Mouse (Mus musculus): ENCODE results near the gene Gcn1l1. TPM values are rescaled to one million over a fixed set of nuclear protein-coding genes. Genes with fewer than 3 reads are reported as not detected.

Gcn1l1 gene
- polyA plus RNA-seq, 1 experiment from 2014 or later: 56.9 TPM

DNA sequence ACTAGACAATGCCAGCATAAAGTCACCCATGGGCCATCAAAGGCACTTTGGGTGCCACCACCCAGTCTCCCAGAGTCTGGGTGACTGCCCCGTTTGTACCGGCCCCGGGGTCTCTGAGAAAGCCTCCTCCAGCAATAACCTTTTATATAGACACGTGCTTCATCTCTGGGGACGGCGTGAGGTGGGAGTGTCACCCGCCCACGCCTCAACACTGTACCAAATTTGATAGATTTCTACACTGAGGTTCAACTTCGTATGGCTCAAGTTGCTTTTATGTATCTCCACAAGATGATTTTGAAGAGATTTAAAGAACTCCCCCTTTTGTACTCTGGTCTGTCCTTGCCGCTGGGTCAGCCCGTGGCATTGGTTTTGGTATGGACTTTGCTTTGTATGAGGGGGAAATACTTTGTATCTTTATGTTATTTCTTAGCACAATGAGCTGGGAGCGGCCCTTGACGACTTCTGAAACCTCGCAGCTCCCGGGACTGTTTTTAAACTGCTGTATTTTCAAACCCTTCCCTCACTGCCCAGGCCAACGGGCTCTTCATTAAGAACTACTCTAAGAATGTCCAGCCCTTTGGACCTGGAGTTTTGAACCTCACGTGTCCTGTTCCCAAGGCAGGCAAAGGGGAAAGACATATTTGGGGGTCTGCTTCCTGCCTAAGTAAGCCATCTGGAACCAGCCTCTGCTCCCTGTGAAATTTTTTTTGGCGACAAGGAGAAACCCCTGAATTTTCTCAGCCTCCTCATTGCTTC is 10.3 kb upstream of the Gcn1l1 start:
- Histone ChIP-seq H3K4me3 (no peak overlapping the region), H3K27ac (no peak overlapping the region), H3K9me3 (no peaks in the 10 kb centered on the region), H3K4me1 (replicated peaks) (peaks cover 27% of the 10 kb centered on the region), H3K27me3 (ENCODE audit: insufficient read depth, poor library complexity, severe bottlenecking) (no peaks in the 10 kb centered on the region), H3K36me3 (peaks cover 45% of the 10 kb centered on the region)
- DNase-seq (ENCODE audit: low spot score): no peak
- 92% methylated on average over 18 of the region's 18 CpGs for WGBS

GRCm38 (mm10) chr5:115556217-115556616 is 8.8 kb upstream of the Gcn1l1 start:
- 11% methylated on average over 8 of the region's 8 CpGs for WGBS
- peaks cover 26% of the 10 kb centered on the region for H3K4me1 ChIP-seq (replicated peaks)

DNA sequence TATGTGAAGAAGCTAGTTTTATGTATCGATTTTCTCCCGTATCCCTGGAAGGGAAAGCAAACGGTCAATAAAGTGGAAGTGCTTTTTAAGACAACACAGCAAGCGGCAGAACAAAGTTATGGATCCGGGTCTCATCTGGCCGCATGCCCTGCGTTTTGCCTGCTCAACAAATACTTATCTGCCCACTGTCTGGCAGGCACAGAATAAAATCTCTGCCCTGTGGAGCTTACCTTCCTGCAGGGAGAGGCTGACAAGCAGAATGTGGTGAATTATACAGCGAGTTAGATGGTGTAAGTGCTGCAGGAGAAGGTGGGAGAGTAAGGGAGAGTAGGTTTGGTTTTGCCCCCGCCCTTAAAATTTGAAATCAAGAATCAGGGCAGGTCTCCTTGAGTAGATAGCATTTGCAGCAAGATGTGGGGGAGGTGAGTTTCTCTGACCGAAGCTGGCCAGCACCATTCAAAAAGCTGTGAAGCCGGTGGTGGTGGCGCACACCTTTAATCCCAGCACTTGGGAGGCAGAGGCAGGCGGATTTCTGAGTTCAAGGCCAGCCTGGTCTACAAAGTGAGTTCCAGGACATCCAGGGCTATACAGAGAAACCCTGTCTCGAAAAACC is 6.8 kb upstream of the Gcn1l1 start:
- H3K4me1 ChIP-seq (replicated peaks): peaks cover 32% of the 10 kb centered on the region
- peaks cover 43% of the 10 kb centered on the region for H3K36me3 ChIP-seq
- H3K9me3 ChIP-seq: no peaks in the 10 kb centered on the region
- no peak for DNase-seq (ENCODE audit: low spot score)
- 93% methylated on average over 14 of the region's 14 CpGs for WGBS
- no peak overlapping the region for H3K27ac ChIP-seq
- H3K4me3 ChIP-seq: no peak overlapping the region
- H3K27me3 ChIP-seq (ENCODE audit: insufficient read depth, poor library complexity, severe bottlenecking): no peaks in the 10 kb centered on the region

More at GRCm38 (mm10) chr5:115556217-115556616, 8.8 kb upstream of the Gcn1l1 start:
- Histone ChIP-seq H3K4me3 (no peak overlapping the region), H3K36me3 (peaks cover 43% of the 10 kb centered on the region), H3K27me3 (ENCODE audit: insufficient read depth, poor library complexity, severe bottlenecking) (no peaks in the 10 kb centered on the region), H3K27ac (no peak overlapping the region), H3K9me3 (no peaks in the 10 kb centered on the region)
- DNase-seq (ENCODE audit: low spot score): peak; percentile 80

DNA sequence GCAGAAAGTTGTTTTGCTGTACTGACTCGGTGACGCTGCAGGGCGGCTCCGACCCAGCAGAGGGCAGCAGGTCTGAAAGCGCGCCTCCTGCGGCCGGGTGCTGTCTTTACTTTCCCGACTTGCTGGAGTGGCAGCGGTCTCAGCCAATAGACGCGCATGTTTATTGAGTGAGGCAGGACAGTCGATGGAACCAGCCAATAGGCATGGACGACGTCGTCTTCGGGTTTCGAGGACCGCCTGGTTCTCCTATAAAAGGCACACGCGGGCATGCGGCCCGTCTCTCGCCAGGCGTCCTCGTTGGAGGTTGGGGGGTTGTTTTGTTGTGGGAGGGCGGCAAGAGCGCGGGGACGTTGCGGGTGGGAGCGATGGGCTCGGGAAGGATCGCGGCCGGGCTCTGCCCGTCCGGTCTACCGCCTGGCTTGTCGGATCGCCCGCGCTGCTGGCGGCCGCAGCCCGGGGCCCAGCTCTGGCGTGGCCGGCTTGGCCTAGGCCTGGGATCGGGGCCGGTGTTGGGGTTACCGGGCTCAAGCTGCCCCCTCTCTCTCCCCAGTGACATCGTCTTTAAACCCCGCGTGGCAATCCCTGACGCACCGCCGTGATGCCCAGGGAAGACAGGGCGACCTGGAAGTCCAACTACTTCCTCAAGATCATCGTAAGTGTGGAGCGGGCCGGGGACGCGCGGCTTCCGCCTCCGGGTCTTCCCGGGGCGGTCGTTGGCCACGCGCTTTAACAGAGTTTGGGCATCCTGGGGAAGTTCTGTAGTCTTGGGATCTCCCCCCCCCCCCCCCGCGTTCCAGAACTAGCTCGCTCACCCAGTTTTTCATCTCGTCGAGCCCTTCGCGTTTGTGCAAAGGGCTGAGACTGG is 5.6 kb upstream of the Gcn1l1 start, which contains the start of gene Rplp0:
Rplp0 (plus strand) TSS at position 231 of the 865 bp plus-strand sequence.
- under 1% methylated on average over 78 of the region's 78 CpGs for WGBS
- peak within 1 kb of the TSS; percentile 96 for H3K4me3 ChIP-seq
- no peaks in the 10 kb centered on the region for H3K9me3 ChIP-seq
- peaks cover 41% of the 10 kb centered on the region for H3K36me3 ChIP-seq
- peak; percentile 99 for DNase-seq (ENCODE audit: low spot score)
- no peaks in the 10 kb centered on the region for H3K27me3 ChIP-seq (ENCODE audit: insufficient read depth, poor library complexity, severe bottlenecking)
- peaks cover 39% of the 10 kb centered on the region for H3K4me1 ChIP-seq (replicated peaks)
- peak within 1 kb of the TSS; percentile 98 for H3K27ac ChIP-seq

DNA sequence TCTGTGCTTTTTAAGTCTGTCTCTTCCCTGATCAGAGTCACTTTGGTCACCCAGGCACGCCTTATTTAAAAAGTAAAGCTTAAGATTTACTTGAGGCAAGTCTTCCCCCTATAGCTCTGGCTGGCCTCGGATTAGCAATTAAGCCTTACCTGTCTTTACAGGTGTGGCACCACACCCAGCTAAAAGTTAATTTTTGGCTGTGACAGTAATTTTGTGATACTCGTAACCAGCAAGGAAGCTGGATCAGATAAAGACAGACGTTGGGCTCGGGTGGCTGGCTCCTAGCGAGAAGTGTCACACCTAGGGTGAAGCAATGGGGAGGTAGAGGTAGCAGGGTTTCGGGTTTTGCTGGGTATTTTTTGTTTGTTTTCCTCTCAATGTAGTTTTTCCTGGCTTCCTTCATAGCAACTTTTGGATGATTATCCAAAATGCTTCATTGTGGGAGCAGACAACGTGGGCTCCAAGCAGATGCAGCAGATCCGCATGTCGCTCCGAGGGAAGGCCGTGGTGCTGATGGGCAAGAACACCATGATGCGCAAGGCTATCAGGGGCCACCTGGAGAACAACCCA is 4.6 kb upstream of the Gcn1l1 start:
- whole genome bisulfite sequencing: 41% methylated on average over 13 of the region's 13 CpGs

DNA sequence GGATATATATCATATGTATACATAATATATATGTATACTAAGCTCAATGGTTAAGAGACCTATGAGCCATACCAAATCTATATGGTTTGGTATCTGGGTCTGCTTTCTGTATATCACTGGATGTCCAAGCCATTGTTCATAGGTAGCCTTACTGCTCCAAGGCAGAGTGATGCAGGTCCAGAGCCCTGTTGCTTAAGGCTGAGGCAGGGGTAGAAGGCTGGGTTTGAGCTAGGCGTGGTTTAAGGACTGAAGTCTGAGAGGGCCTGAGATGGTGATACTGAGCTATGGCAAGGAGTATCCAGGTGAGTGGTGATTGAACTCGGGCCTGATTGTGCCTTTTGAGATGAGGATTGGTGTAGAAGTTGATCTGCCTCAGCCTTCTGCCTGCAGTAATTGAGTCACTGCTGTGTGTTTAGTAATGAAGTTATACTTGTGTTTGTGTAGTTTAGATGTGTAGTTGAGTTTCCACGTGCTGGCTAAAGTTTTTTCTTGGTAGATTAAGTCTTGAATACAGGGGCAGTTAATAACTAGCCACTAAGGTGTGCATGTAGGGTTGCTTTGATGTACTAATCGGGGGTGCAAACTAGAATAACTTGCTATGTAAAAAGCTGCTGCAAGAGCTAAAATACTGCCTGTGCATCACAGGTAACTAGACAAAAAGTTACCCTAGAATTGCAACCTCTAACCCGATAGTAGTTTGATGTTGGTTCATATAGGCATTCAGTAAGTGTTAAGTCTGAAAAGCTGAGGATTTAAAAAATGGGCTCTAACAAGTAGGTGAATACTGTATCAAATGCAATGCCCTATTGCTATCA is 1.1 kb upstream of the Gcn1l1 start:
- Histone ChIP-seq H3K4me3 (peak overlapping the region; percentile 97), H3K27me3 (ENCODE audit: insufficient read depth, poor library complexity, severe bottlenecking) (no peaks in the 10 kb centered on the region), H3K9me3 (no peaks in the 10 kb centered on the region), H3K4me1 (replicated peaks) (peaks cover 62% of the 10 kb centered on the region), H3K27ac (no peak overlapping the region), H3K36me3 (peaks cover 51% of the 10 kb centered on the region)
- WGBS: 43% methylated on average over 5 of the region's 5 CpGs
- DNase-seq (ENCODE audit: low spot score): no peak

More for the DNA sequence above, 4.6 kb upstream of the Gcn1l1 start:
- no peak for DNase-seq (ENCODE audit: low spot score)
- H3K4me1 ChIP-seq (replicated peaks): peaks cover 45% of the 10 kb centered on the region
- H3K27me3 ChIP-seq (ENCODE audit: insufficient read depth, poor library complexity, severe bottlenecking): no peaks in the 10 kb centered on the region
- H3K27ac ChIP-seq: peak overlapping the region; percentile 98
- peaks cover 40% of the 10 kb centered on the region for H3K36me3 ChIP-seq
- H3K4me3 ChIP-seq: peak overlapping the region; percentile 96
- no peaks in the 10 kb centered on the region for H3K9me3 ChIP-seq

DNA sequence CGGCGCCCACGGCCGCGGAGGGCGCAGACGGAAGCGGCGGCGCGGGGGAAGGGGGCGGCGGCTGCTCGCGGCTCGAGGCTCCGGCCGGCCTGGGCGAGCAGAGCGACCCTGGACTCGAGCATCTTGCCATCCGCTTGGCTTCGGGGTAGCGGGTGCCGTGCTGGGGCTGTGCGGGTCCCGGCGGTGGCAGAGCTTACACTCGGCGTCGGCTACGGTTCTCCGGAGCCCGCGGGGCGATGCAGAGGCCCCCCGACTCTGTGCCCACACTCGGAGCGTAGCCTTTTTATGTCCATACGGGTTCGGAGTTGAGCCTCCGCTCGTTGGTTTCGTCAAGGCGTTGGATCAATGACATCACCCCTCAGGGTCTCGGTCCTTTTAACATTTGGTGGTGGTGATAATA is 349 bp downstream of the Gcn1l1 start:
- Histone ChIP-seq H3K4me3 (peak overlapping the region; percentile 97), H3K4me1 (replicated peaks) (peaks cover 67% of the 10 kb centered on the region), H3K27me3 (ENCODE audit: insufficient read depth, poor library complexity, severe bottlenecking) (no peaks in the 10 kb centered on the region), H3K27ac (peak overlapping the region; percentile 94), H3K36me3 (peaks cover 50% of the 10 kb centered on the region), H3K9me3 (no peaks in the 10 kb centered on the region)
- WGBS: under 1% methylated on average over 46 of the region's 46 CpGs
- DNase-seq (ENCODE audit: low spot score): peak; percentile 61

DNA sequence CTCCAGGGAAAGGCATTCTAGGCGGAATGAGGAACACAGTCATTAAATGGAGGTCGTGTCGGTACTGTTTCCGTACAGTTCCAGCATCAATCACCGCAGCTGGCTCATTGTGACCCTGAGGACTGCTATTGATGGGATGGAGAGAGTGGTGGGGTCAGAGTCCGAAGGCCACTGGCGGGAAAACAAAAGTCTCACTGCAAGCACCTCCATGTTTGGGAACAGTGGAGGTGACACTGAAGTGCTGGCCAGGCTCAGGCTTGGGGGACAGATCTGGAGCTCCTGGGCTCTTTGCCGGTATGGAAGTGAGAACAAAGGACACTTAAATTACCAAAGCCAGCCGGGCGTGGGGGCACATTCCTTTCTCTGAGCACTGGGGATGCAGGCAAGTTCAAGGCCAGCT is 3.6 kb downstream of the Gcn1l1 start:
- WGBS: 61% methylated on average over 10 of the region's 10 CpGs
- DNase-seq (ENCODE audit: low spot score): no peak
- H3K4me3 ChIP-seq: no peak overlapping the region
- peaks cover 50% of the 10 kb centered on the region for H3K36me3 ChIP-seq
- no peaks in the 10 kb centered on the region for H3K9me3 ChIP-seq
- H3K27me3 ChIP-seq (ENCODE audit: insufficient read depth, poor library complexity, severe bottlenecking): no peaks in the 10 kb centered on the region
- H3K4me1 ChIP-seq (replicated peaks): peaks cover 53% of the 10 kb centered on the region
- H3K27ac ChIP-seq: peak overlapping the region; percentile 45; the same call in 1 of the 2 replicates

DNA sequence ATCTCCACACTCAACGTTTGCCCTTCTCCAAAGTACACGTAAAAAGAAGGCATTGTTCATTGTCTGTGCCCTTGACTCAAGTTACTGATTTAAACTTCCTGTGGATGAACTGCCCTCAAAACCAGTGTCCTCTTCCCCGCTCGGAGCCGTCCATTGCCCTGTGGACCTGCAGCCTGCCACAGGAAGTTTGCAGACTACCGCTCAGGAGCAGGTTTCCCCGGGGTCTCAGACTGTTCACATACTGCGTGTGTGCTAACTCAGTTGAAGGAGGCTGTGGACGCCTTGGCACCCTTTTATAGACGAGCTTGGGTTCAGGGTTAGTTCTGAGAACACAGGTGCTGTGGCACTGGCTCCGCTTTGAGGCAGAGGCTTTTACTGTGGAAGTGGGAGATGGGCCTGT is 4.3 kb downstream of the Gcn1l1 start:
- H3K36me3 ChIP-seq: peaks cover 51% of the 10 kb centered on the region
- WGBS: 80% methylated on average over 11 of the region's 11 CpGs
- no peaks in the 10 kb centered on the region for H3K9me3 ChIP-seq
- peaks cover 47% of the 10 kb centered on the region for H3K4me1 ChIP-seq (replicated peaks)
- H3K4me3 ChIP-seq: no peak overlapping the region
- 0 out of 2 replicates have a peak overlapping the region, but pooled peaks have one; percentile 45 for H3K27ac ChIP-seq
- H3K27me3 ChIP-seq (ENCODE audit: insufficient read depth, poor library complexity, severe bottlenecking): no peaks in the 10 kb centered on the region
- no peak for DNase-seq (ENCODE audit: low spot score)

- H3K27me3 ChIP-seq (ENCODE audit: insufficient read depth, poor library complexity, severe bottlenecking): no peaks in the 10 kb centered on the region
- no peak overlapping the region for H3K27ac ChIP-seq
- no peak for DNase-seq (ENCODE audit: low spot score)
- 93% methylated on average over 4 of the region's 4 CpGs for WGBS
- H3K9me3 ChIP-seq: no peaks in the 10 kb centered on the region
- H3K36me3 ChIP-seq: peaks cover 55% of the 10 kb centered on the region
- no peak overlapping the region for H3K4me3 ChIP-seq
- peaks cover 43% of the 10 kb centered on the region for H3K4me1 ChIP-seq (replicated peaks)
These were observed 4.7 kb downstream of the Gcn1l1 start for GRCm38 (mm10) chr5:115569721-115570120.

- Histone ChIP-seq H3K36me3 (peaks cover 69% of the 10 kb centered on the region), H3K4me1 (replicated peaks) (peaks cover 31% of the 10 kb centered on the region), H3K27me3 (ENCODE audit: insufficient read depth, poor library complexity, severe bottlenecking) (no peaks in the 10 kb centered on the region), H3K9me3 (no peaks in the 10 kb centered on the region), H3K27ac (no peak overlapping the region), H3K4me3 (no peak overlapping the region)
- no peak for DNase-seq (ENCODE audit: low spot score)
- 95% methylated on average over 7 of the region's 7 CpGs for WGBS
These were observed 6.0 kb downstream of the Gcn1l1 start for GRCm38 (mm10) chr5:115571086-115571485.

Data from hindbrain, embryonic 10.5 days (tissue).